Mouse (Mus musculus): ENCODE measurements around the gene Dcaf8. TPM values are rescaled to one million over a fixed set of nuclear protein-coding genes. Genes with fewer than 3 reads are reported as not detected.

Dcaf8 gene
- polyA plus RNA-seq, 1 experiment = 99.6 TPM

DNA sequence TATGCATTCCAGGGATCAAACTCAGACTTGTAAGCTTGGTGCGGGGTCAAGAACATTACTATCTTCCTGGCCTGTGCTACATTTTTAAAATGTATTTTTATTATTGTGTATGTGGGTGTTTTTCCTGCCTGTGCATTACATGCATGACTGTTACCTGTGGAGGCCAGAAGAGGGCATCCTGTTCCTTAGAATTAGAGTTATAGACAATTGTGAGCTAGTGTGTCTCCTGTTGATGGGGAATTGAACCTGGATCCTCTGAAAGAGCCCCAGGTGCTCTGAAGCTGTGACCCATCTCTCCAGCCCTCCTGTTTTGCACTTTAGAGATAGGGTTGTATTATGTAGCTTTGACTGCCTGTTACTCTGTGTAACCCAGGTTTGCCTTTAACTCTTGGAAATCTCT lies 14.1 kb downstream of the Dcaf8 start:
- Histone ChIP-seq H3K4me3 (ENCODE audit: insufficient read depth, low read length) (no peak overlapping the region), H3K4me1 (ENCODE audit: control insufficient read depth, insufficient read depth, low read length) (peaks cover 4% of the 10 kb centered on the region), H3K27ac (ENCODE audit: insufficient read depth, low read length) (no peak overlapping the region)
- peak; percentile 44; the same call in 1 of the 2 replicates for TF ChIP-seq CTCF (IDR thresholded peaks at IDR 0.05; ENCODE audit: extremely low read depth, insufficient read depth, low read length)
- no peak for TF ChIP-seq POLR2A (IDR thresholded peaks at IDR 0.05; ENCODE audit: extremely low read depth, insufficient read depth, low read length)

DNA sequence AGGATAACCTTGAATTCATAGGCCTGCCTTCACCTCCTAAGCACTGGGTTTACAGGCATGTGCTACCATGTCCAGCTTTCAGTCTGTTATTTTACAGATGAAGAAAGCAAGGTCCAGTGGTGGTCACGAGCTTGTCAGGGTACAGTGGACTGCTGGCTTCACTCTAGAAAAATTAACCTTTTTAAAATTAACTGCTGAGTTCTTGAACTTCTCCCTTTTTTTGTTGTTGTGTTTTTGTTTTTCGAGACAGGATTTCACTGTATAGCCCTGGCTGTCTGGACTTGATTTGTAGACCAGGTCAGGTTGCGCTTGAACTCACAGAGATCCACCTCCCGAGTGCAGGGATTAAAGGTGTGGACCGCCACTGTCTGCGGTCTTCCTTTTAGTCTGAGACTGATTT lies 15.1 kb downstream of the Dcaf8 start:
- no peak overlapping the region for H3K4me3 ChIP-seq (ENCODE audit: insufficient read depth, low read length)
- peaks cover 4% of the 10 kb centered on the region for H3K4me1 ChIP-seq (ENCODE audit: control insufficient read depth, insufficient read depth, low read length)
- TF ChIP-seq CTCF (IDR thresholded peaks at IDR 0.05; ENCODE audit: extremely low read depth, insufficient read depth, low read length) (no peak), POLR2A (IDR thresholded peaks at IDR 0.05; ENCODE audit: extremely low read depth, insufficient read depth, low read length) (no peak)
- H3K27ac ChIP-seq (ENCODE audit: insufficient read depth, low read length) = no peak overlapping the region

DNA sequence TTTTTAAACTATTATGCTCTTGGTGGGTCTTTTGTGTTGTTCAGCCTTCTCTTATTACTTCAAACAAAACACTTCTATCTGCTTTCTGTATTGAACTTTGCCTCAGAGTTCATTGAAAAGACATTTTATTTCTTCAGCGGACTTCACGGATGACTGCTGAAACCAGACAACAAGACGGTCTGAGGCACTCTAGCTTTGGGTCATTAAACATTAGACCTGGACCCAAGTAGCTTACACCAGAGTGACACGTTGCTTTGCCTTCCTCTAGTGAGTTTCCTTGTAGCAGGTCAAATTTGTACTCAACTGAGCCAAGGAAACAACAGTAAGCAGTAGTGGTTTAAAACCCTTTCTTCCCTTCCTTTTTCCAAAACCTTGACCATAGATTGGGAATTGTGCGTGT lies 20.0 kb downstream of the Dcaf8 start:
- H3K4me1 ChIP-seq (ENCODE audit: control insufficient read depth, insufficient read depth, low read length) = no peaks in the 10 kb centered on the region
- no peak for TF ChIP-seq POLR2A (IDR thresholded peaks at IDR 0.05; ENCODE audit: extremely low read depth, insufficient read depth, low read length)

DNA sequence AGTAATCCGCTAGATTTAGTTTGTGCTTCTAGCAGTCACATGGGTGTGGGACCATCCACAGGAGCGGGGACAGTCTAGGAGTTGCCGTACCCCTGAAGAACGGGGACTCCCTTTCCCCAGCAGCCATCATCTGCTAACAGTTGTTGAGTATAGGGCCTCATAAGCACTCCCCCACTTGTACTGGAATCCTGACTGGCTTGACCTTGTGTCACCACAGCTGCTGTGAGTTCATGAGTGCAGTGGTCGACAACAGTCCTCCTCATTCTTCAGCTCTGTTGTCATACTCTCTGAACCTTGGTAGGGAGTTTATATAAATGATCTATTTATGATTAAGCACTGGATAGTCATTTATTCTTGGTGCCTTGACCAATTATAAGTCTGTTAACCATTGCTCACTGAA lies 21.9 kb downstream of the Dcaf8 start:
- TF ChIP-seq POLR2A (IDR thresholded peaks at IDR 0.05; ENCODE audit: extremely low read depth, insufficient read depth, low read length) (no peak), CTCF (IDR thresholded peaks at IDR 0.05; ENCODE audit: extremely low read depth, insufficient read depth, low read length) (no peak)
- H3K4me3 ChIP-seq (ENCODE audit: insufficient read depth, low read length) = no peak overlapping the region
- no peaks in the 10 kb centered on the region for H3K4me1 ChIP-seq (ENCODE audit: control insufficient read depth, insufficient read depth, low read length)
- no peak overlapping the region for H3K27ac ChIP-seq (ENCODE audit: insufficient read depth, low read length)

More for the DNA sequence above, 20.0 kb downstream of the Dcaf8 start:
- no peak overlapping the region for H3K4me3 ChIP-seq (ENCODE audit: insufficient read depth, low read length)
- no peak overlapping the region for H3K27ac ChIP-seq (ENCODE audit: insufficient read depth, low read length)

DNA sequence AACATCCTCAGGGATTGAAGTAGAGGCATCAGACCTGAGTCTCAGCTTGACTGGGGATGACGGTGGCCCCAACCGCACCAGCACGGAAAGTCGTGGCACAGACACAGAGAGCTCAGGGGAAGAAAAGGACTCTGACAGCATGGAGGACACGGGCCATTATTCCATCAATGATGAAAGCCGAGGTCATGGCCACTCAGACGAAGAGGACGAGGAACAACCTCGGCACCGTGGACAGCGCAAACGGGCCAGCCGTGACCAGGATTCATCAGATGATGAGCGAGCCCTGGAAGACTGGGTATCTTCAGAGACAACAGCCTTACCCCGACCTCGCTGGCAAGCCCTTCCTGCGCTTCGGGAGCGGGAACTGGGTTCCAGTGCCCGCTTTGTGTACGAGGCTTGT lies 24.5 kb downstream of the Dcaf8 start:
- no peak overlapping the region for H3K4me3 ChIP-seq (ENCODE audit: insufficient read depth, low read length)
- TF ChIP-seq CTCF (IDR thresholded peaks at IDR 0.05; ENCODE audit: extremely low read depth, insufficient read depth, low read length) (no peak), POLR2A (IDR thresholded peaks at IDR 0.05; ENCODE audit: extremely low read depth, insufficient read depth, low read length) (no peak)
- H3K27ac ChIP-seq (ENCODE audit: insufficient read depth, low read length) = no peak overlapping the region
- no peaks in the 10 kb centered on the region for H3K4me1 ChIP-seq (ENCODE audit: control insufficient read depth, insufficient read depth, low read length)

DNA sequence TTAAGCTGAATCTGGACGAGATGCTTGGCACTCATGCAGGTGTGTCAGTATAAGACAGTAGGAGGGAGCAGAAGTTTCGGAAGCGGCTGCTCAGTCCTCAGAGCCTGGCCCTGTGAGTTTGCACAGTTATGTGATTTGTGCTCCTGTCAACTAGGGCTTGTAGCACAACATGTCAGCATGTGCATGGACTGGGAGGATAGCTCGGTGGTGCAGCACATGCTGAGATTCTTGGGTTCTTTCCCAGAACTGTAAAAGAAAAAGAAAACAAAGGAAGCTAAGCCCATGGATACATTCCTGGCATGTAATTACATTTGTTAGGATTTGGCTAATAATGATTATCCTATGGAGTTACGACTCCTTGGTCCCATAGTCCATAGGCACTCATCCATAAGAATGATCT lies 25.3 kb downstream of the Dcaf8 start:
- no peak for TF ChIP-seq POLR2A (IDR thresholded peaks at IDR 0.05; ENCODE audit: extremely low read depth, insufficient read depth, low read length)
- TF ChIP-seq CTCF (IDR thresholded peaks at IDR 0.05; ENCODE audit: extremely low read depth, insufficient read depth, low read length) = no peak
- H3K4me1 ChIP-seq (ENCODE audit: control insufficient read depth, insufficient read depth, low read length) = no peaks in the 10 kb centered on the region
- H3K27ac ChIP-seq (ENCODE audit: insufficient read depth, low read length) = no peak overlapping the region
- no peak overlapping the region for H3K4me3 ChIP-seq (ENCODE audit: insufficient read depth, low read length)

DNA sequence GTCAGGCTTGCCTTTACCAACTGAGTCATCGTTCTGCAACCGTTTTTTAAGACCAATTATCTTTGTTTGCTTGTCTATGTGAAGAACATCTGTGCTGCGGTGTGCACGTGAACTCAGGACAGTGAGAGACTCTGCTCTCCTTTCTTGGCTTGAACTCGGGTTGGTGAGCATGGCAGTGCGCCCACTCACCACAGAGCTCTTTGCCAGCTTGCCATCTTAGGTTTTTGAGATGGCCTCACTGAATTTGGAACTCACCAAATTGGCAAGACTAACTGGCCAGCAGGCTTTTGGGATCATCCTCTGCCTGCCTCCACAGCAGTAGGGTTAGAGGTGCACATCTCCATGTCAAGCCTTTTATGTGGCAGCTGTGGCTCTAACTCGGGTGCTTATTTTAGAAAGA lies 29.9 kb downstream of the Dcaf8 start:
- Histone ChIP-seq H3K4me3 (ENCODE audit: insufficient read depth, low read length) (no peak overlapping the region), H3K4me1 (ENCODE audit: control insufficient read depth, insufficient read depth, low read length) (no peaks in the 10 kb centered on the region), H3K27ac (ENCODE audit: insufficient read depth, low read length) (no peak overlapping the region)
- TF ChIP-seq POLR2A (IDR thresholded peaks at IDR 0.05; ENCODE audit: extremely low read depth, insufficient read depth, low read length) = no peak
- TF ChIP-seq CTCF (IDR thresholded peaks at IDR 0.05; ENCODE audit: extremely low read depth, insufficient read depth, low read length) = no peak

DNA sequence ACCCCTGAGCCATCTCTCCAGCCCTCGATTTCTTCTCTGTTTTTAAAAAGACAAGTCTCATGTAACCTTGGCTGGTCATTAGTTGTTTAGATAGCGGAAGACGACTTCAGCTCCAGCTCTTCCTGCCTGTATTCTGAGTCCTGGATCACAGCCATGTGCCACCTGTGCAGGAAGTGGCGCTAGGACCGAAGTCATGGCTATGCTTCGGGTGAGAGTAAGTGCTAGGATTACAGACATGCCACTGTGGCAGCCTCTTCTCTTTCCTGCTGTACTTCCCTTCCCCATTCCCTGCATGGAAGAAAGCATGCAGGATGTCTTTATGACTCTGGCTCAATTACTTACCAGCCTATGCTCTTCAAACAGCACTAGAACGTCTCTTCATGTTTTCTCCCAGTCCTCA lies 31.2 kb downstream of the Dcaf8 start:
- TF ChIP-seq POLR2A (IDR thresholded peaks at IDR 0.05; ENCODE audit: extremely low read depth, insufficient read depth, low read length) = no peak
- TF ChIP-seq CTCF (IDR thresholded peaks at IDR 0.05; ENCODE audit: extremely low read depth, insufficient read depth, low read length) = no peak
- Histone ChIP-seq H3K4me3 (ENCODE audit: insufficient read depth, low read length) (no peak overlapping the region), H3K27ac (ENCODE audit: insufficient read depth, low read length) (no peak overlapping the region), H3K4me1 (ENCODE audit: control insufficient read depth, insufficient read depth, low read length) (no peaks in the 10 kb centered on the region)

DNA sequence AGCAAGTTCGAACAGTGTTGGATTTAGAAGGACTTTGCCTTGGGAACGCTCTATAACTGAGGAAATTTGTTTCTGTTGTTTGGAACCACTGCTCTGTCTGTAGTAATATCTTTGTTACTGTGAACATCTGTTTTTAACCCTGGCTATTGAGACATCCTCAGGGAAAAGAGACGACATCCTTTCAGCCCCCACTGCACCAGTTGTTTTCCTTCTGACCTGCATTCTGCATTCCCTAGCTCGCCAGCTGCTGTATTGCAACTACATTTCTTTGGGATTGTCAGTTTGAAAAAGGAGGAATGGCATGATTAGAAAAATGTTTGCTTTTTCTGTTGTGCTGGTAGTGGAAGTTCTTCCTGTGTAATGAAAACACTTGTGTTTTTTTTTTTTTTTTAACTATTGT lies 33.0 kb downstream of the Dcaf8 start:
- TF ChIP-seq CTCF (IDR thresholded peaks at IDR 0.05; ENCODE audit: extremely low read depth, insufficient read depth, low read length) = no peak
- no peak for TF ChIP-seq POLR2A (IDR thresholded peaks at IDR 0.05; ENCODE audit: extremely low read depth, insufficient read depth, low read length)
- H3K4me3 ChIP-seq (ENCODE audit: insufficient read depth, low read length) = no peak overlapping the region
- H3K4me1 ChIP-seq (ENCODE audit: control insufficient read depth, insufficient read depth, low read length) = no peaks in the 10 kb centered on the region
- H3K27ac ChIP-seq (ENCODE audit: insufficient read depth, low read length) = no peak overlapping the region

DNA sequence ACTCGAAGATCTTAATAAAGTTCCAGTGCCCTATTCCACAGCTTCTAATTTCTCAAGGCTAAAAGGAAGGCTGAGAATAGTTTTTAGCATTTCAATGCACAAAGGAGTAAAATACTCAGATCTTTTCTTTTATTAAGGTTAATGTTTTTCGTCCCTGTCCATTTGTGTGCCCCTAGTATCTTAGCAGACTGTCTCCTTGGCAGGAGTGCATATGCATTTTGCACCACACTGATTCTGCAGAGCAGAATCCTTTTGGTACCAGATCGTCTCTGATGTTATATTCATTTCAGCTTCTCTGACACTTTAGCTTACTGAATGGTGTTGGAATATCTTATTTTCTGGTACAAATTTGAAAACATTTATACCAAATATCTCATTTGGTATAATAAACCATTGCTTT lies 33.9 kb downstream of the Dcaf8 start:
- H3K4me3 ChIP-seq (ENCODE audit: insufficient read depth, low read length) = no peak overlapping the region
- no peaks in the 10 kb centered on the region for H3K4me1 ChIP-seq (ENCODE audit: control insufficient read depth, insufficient read depth, low read length)
- TF ChIP-seq CTCF (IDR thresholded peaks at IDR 0.05; ENCODE audit: extremely low read depth, insufficient read depth, low read length) = no peak
- TF ChIP-seq POLR2A (IDR thresholded peaks at IDR 0.05; ENCODE audit: extremely low read depth, insufficient read depth, low read length) = no peak
- no peak overlapping the region for H3K27ac ChIP-seq (ENCODE audit: insufficient read depth, low read length)

DNA sequence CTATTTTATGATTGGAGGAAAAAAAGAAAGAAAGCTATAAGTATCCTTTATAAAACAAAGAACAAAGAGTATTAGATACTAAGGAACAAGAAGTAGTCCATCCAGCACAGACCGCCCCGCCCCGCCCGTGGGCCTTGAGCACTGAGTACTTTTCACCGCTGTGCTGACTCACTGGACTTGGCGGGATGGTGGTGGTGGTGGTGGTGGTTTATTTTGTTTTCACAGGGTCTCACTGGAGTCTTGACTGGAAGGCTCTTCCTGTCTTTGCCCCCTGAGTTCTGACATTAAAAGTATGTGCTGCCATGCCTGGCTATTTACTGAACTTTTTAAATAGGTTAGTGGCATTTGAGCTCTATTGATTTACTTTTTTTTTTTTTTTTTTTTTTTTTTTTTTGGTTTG lies 35.2 kb downstream of the Dcaf8 start:
- no peak overlapping the region for H3K27ac ChIP-seq (ENCODE audit: insufficient read depth, low read length)
- H3K4me3 ChIP-seq (ENCODE audit: insufficient read depth, low read length) = no peak overlapping the region
- TF ChIP-seq CTCF (IDR thresholded peaks at IDR 0.05; ENCODE audit: extremely low read depth, insufficient read depth, low read length) (no peak), POLR2A (IDR thresholded peaks at IDR 0.05; ENCODE audit: extremely low read depth, insufficient read depth, low read length) (no peak)
- H3K4me1 ChIP-seq (ENCODE audit: control insufficient read depth, insufficient read depth, low read length) = no peaks in the 10 kb centered on the region
